Mouse (Mus musculus): ENCODE measurements around the gene Slc28a3. TPM values are rescaled to one million over a fixed set of nuclear protein-coding genes. Genes with fewer than 3 reads are reported as not detected.

Gene Slc28a3
- under 1 TPM in 1 of 2 experiments, not detected in 1; 0.26 TPM for total RNA-seq (2021)
- long read RNA-seq, experiment 1: 0 reads
- long read RNA-seq, experiment 2: 0 reads

- DNase-seq (ENCODE audit: extremely low spot score in 1 of 2, low spot score in 2 of 2): no peak
- no peak for TF ChIP-seq CTCF (IDR thresholded peaks at IDR 0.05)
- intact Hi-C loops (cut with DNase I): no loop called here
- Histone ChIP-seq H3K4me3 (no peak within 1 kb of the TSS), H3K27ac (no peak within 1 kb of the TSS)
Measured at GRCm38 (mm10) chr13:58610716-58611115, at the start of gene Slc28a3. TSS of gene Slc28a3 (minus strand) at chr13:58610877.

DNA sequence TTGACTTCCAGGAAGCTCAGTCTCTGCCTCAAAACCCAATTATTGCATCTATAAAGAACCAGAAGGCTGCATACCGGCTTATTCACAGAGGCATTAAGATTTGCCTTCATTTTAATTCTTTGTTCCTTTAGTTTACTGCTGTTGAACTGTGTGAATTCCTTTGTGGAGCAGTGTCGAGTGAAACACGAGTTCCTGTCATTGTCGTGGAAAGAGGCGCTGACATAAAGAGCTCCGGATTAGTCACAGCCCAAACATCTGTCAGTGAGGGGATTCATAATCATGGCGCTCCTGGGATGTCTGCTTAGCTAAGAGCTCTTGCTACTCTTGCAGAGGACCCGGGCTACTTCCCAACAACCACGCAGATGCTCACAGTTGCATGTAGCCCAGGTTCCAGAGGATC lies 47.3 kb upstream of the Slc28a3 start:
- intact Hi-C loops (cut with DNase I): no loop called here
- DNase-seq (ENCODE audit: extremely low spot score in 1 of 2, low spot score in 2 of 2): no peak
- no peak for TF ChIP-seq CTCF (IDR thresholded peaks at IDR 0.05)
- H3K27ac ChIP-seq: no peak overlapping the region
- no peak overlapping the region for H3K4me3 ChIP-seq

- Histone ChIP-seq H3K27ac (no peak overlapping the region), H3K4me3 (no peak overlapping the region)
- intact Hi-C loops (cut with DNase I): no loop called here
- no peak for DNase-seq (ENCODE audit: extremely low spot score in 1 of 2, low spot score in 2 of 2)
- TF ChIP-seq CTCF (IDR thresholded peaks at IDR 0.05): no peak
Measured at GRCm38 (mm10) chr13:58656885-58657284, 46.2 kb upstream of the Slc28a3 start.

GRCm38 (mm10) chr13:58655552-58655951 lies 44.9 kb upstream of the Slc28a3 start:
- intact Hi-C loops (cut with DNase I): no loop called here
- no peak overlapping the region for H3K27ac ChIP-seq
- TF ChIP-seq CTCF (IDR thresholded peaks at IDR 0.05): peak; percentile 53
- H3K4me3 ChIP-seq: no peak overlapping the region
- no peak for DNase-seq (ENCODE audit: extremely low spot score in 1 of 2, low spot score in 2 of 2)

DNA sequence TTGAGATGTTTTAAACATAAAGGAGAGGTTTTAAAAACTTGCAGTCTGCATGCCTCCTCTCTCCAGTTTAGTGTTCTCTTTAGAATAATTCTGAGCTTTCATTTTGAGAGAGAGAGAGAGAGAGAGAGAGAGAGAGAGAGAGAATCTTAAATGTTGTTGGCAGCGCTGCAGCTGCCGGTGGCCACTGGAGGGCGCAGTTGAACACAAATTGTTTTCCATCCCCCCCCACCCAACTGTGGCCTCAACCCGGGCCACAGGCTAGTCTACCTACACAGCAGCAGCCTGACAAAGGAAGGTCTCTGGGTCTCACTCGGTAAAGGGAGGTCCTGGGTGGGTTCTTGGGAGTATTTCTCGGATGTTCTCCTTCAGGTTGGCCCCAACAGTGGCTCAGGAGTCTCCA lies 29.7 kb upstream of the Slc28a3 start:
- peak; percentile 82 for TF ChIP-seq CTCF (IDR thresholded peaks at IDR 0.05)
- peak; percentile 60 to 74 for DNase-seq (ENCODE audit: extremely low spot score in 1 of 2, low spot score in 2 of 2)
- Histone ChIP-seq H3K4me3 (no peak overlapping the region), H3K27ac (no peak overlapping the region)
- intact Hi-C loops (cut with DNase I): loop anchor here (1.0 to 2.0 kb wide), 3 partner anchors 166 to 849 kb away; partner anchors contain the start of gene Ntrk2

GRCm38 (mm10) chr13:58638950-58639349 lies 28.3 kb upstream of the Slc28a3 start:
- intact Hi-C loops (cut with DNase I): loop anchor here (1.0 to 10.0 kb wide), 6 partner anchors 544 to 1826 kb away; partner anchors contain the start of genes Agtpbp1 and Naa35
- H3K4me3 ChIP-seq: no peak overlapping the region
- no peak overlapping the region; the same call in 1 of the 2 replicates for H3K27ac ChIP-seq
- TF ChIP-seq CTCF (IDR thresholded peaks at IDR 0.05): peak; percentile 72
- DNase-seq (ENCODE audit: extremely low spot score in 1 of 2, low spot score in 2 of 2): peak; percentile 63 to 70

DNA sequence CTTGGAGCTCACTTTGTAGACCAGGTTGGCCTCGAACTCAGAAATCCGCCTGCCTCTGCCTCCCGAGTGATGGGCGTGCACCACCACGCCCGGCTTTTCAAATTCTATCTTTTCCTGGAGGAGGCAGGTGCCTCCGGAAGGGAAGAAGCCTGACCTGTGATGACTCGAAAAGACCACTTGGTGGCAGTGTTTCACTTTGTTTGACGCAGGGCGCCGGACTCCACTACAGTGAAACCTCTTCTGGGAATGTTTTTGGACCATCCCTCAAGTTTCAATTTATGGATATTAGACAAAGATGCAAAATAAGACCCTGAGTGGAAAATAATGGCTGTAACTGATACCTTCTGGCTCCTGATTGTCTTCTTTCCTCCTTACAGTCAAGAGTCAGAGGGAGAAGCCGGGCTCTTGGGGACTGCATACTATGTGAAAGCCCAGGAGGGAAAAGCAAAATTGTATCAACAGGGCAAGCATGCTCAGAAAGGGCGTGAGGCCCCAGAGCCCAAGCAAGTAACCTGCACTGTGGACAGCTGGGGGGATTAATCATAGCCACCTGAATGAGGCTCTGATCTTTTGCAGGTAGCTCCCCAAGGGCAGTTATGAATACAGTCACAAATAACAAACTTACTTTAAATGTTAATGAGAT lies 26.8 kb upstream of the Slc28a3 start:
- peak; percentile 54 to 65 for DNase-seq (ENCODE audit: extremely low spot score in 1 of 2, low spot score in 2 of 2)
- H3K4me3 ChIP-seq: no peak overlapping the region
- peak; percentile 80 for TF ChIP-seq CTCF (IDR thresholded peaks at IDR 0.05)
- intact Hi-C loops (cut with DNase I): loop anchor here (1.0 to 10.0 kb wide), 7 partner anchors 436 to 1827 kb away; partner anchors contain the start of genes Agtpbp1 and Naa35
- H3K27ac ChIP-seq: no peak overlapping the region

DNA sequence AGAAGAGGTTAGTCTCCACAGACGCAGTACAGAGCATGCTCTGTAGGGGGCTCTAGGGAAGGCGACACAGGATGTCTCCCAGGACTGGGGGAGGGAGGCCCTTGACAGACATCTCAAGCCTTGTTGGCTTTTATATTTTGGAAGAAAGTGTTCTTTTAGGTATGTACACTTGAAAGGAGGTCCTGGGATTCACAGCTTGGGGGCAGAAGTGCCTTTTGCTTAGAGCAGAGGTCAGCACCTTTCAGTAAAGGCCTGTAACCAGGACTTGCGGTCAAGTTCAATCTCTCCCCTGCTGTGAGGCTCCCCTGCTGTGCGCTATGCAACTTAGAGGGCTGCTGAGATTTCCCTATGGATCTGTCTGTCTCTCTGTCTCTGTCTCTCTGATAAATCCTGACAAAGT lies 23.2 kb upstream of the Slc28a3 start:
- peak; percentile 13 for TF ChIP-seq CTCF (IDR thresholded peaks at IDR 0.05)
- no peak overlapping the region for H3K4me3 ChIP-seq
- no peak for DNase-seq (ENCODE audit: extremely low spot score in 1 of 2, low spot score in 2 of 2)
- intact Hi-C loops (cut with DNase I): loop anchor here (10.0 kb wide), 2 partner anchors 951 to 1831 kb away; partner anchors contain the start of genes Agtpbp1 and Naa35
- H3K27ac ChIP-seq: no peak overlapping the region

DNA sequence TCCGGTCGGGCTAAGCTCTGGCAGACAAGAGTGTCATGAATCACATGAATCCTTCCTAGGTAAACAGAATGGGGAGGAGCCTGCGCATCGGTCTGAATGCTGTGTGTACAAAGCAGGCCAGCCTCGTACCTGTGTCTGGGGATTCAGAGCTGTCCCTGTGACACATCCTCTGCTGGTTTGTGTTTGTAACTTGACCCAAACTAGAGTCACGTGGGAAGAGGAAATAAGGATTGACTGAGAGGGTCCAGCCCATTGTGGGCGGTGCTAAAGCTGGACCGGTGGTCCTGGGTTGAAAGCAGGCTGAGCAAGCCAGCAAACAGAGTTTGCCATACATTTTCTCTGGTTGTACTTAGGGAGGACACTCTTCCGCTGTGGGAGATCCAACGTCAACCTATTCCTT lies 20.1 kb upstream of the Slc28a3 start:
- no peak for DNase-seq (ENCODE audit: extremely low spot score in 1 of 2, low spot score in 2 of 2)
- intact Hi-C loops (cut with DNase I): loop anchor here (10.0 kb wide), 2 partner anchors 954 to 1834 kb away; partner anchors contain the start of genes Agtpbp1 and Naa35
- Histone ChIP-seq H3K27ac (no peak overlapping the region), H3K4me3 (no peak overlapping the region)
- no peak for TF ChIP-seq CTCF (IDR thresholded peaks at IDR 0.05)

DNA sequence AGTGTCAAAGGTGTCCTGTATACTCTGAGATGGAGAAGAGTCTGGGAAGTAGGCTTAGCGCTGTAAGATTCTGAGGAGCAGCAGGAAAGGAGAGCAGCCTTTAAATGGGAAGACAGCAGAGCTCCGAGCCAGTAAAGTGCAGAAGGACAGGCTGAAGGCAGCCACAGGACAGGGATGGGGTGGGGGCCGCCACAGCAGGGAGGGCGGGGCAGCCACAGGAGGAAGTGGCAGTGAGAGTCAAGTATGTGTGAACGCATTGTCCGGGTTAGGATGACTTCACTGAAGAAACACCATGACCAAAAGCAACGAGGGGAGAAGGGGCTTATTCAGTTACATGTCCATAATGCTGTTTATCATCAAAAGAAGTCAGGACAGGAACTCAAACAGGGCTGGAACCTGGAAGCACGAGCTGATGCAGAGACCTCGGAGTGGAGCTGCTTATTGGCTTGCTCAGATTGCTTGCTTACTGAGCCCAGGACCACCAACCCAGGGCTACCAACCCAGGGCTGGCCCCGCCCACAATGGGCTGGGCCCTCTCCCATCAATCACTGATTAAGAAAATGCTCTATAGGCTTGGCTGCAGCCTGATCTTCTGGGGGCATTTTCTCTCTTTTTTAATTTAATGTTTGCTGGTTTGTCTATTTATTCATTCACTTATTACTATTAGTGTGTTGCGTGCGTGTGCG lies 18.8 kb upstream of the Slc28a3 start:
- intact Hi-C loops (cut with DNase I): loop anchor here (10.0 kb wide), 2 partner anchors 955 to 1835 kb away; partner anchors contain the start of genes Agtpbp1 and Naa35
- H3K27ac ChIP-seq: no peak overlapping the region
- TF ChIP-seq CTCF (IDR thresholded peaks at IDR 0.05): no peak
- no peak for DNase-seq (ENCODE audit: extremely low spot score in 1 of 2, low spot score in 2 of 2)
- no peak overlapping the region for H3K4me3 ChIP-seq

GRCm38 (mm10) chr13:58622647-58623046 lies 12.0 kb upstream of the Slc28a3 start:
- no peak for DNase-seq (ENCODE audit: extremely low spot score in 1 of 2, low spot score in 2 of 2)
- Histone ChIP-seq H3K27ac (no peak overlapping the region), H3K4me3 (no peak overlapping the region)
- intact Hi-C loops (cut with DNase I): no loop called here
- no peak for TF ChIP-seq CTCF (IDR thresholded peaks at IDR 0.05)

- intact Hi-C loops (cut with DNase I): no loop called here
- Histone ChIP-seq H3K27ac (no peak overlapping the region), H3K4me3 (no peak overlapping the region)
- no peak for DNase-seq (ENCODE audit: extremely low spot score in 1 of 2, low spot score in 2 of 2)
- TF ChIP-seq CTCF (IDR thresholded peaks at IDR 0.05): no peak
Measured at GRCm38 (mm10) chr13:58619301-58619700, 8.6 kb upstream of the Slc28a3 start.
